18 mouse cellular contexts compared by ENCODE assay signal in the genomic region with DNA sequence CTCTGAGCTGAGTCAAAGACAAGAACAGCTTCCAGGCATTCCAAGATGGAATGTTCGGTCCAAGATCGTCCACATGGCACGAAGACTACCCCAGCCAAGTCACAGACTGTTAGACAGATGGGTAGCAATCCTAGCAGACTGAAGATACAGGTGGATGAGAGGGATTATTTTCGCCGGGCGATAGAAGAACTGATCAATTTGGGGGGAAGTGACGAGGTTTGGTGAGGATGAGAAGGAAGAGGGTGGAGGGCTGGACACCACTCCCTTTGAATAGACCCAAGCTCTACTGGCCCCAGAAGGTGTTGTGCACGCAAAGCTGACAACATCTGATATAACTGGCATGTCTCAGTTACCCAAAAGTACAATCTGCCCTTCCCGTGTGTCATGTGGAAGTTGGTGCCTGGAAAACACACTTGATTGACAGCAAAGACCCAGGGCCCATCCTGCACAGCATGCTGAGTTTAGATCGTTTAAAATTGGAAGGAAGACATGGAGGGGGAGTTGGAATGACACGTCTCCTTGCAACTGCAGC. TPM values are rescaled to one million over a fixed set of nuclear protein-coding genes. Genes with fewer than 3 reads are reported as not detected.
DNase-seq lines count a peak whose midpoint lies in the region; ATAC-seq and TF ChIP-seq lines count a peak whose summit lies in the region.
"Had no signal": no experiment of that assay in that cellular context is flagged by ENCODE, and none has a peak within 500 bp of the region (broad histone marks: within the 10 kb centered on the region; RNA-seq: fewer than 3 reads in every experiment).

No protein-coding gene starts in this region.

- DNase-seq in forebrain, embryonic 11.5 days (ENCODE audit: low spot score): no peak
- DNase-seq in brain, adult 2 months (ENCODE audit: low read depth, low spot score): peak; percentile 88
- peak; percentile 72 for DNase-seq in brain, embryonic 18.5 days (ENCODE audit: low read depth, low spot score)
- peak; percentile 47 to 66 for DNase-seq in layer of hippocampus, adult 2 months (ENCODE audit: low spot score in 2 of 2)
- DNase-seq in gastrocnemius, postnatal 25 days: no peak
- no peak for DNase-seq in adipocyte (ENCODE audit: low spot score)
- DNase-seq: adrenal gland, postnatal 25 days; left cerebral cortex, postnatal 4 days; lung, adult 18-20 months had no signal

- ATAC-seq in forebrain, embryonic 15.5 days (replicated peaks): peak; percentile 71
- ATAC-seq in forebrain, embryonic 11.5 days (replicated peaks; ENCODE audit: low FRiP score): no peak
- ATAC-seq: activated CD4-positive, CD25-positive, alpha-beta regulatory T cell, adult 4 months; intestine, embryonic 16.5 days; Patski had no signal

- TF ChIP-seq CTCF in layer of hippocampus, adult 2 months (conservative IDR thresholded peaks at IDR 0.05): no peak

- H3K36me3 ChIP-seq in forebrain, embryonic 15.5 days: peaks cover 11% of the 10 kb centered on the region; the same call in 1 of the 2 replicates
- no peaks in the 10 kb centered on the region for H3K36me3 ChIP-seq in forebrain, embryonic 11.5 days (ENCODE audit: control insufficient read depth, insufficient read depth, low read length)
- H3K36me3 ChIP-seq: kidney, embryonic 15.5 days had no signal

- H3K9ac ChIP-seq in forebrain, embryonic 15.5 days (replicated peaks): no peak overlapping the region
- no peak overlapping the region for H3K9ac ChIP-seq in forebrain, embryonic 11.5 days (ENCODE audit: low read length)
- H3K9ac ChIP-seq: hindbrain, embryonic 15.5 days; kidney, embryonic 15.5 days had no signal

- no peaks in the 10 kb centered on the region for H3K9me3 ChIP-seq in forebrain, embryonic 15.5 days
- no peaks in the 10 kb centered on the region for H3K9me3 ChIP-seq in forebrain, embryonic 11.5 days (ENCODE audit: control insufficient read depth, low read length)
- H3K9me3 ChIP-seq: hindbrain, embryonic 15.5 days; kidney, embryonic 15.5 days had no signal

- H3K27me3 ChIP-seq in forebrain, embryonic 15.5 days: no peaks in the 10 kb centered on the region
- no peaks in the 10 kb centered on the region for H3K27me3 ChIP-seq in forebrain, embryonic 11.5 days (ENCODE audit: control insufficient read depth, insufficient read depth, low read length)
- H3K27me3 ChIP-seq: hindbrain, embryonic 15.5 days; kidney, embryonic 15.5 days had no signal

- H3K4me1 ChIP-seq in forebrain, embryonic 15.5 days: peaks cover 35% of the 10 kb centered on the region
- no peaks in the 10 kb centered on the region; the same call in 1 of the 2 replicates for H3K4me1 ChIP-seq in forebrain, embryonic 11.5 days (replicated peaks; ENCODE audit: control insufficient read depth, insufficient read depth, low read length)

- WGBS in forebrain, embryonic 15.5 days: 52% methylated on average over 11 of the region's 11 CpGs
- WGBS in forebrain, embryonic 11.5 days: 89% methylated on average over 11 of the region's 11 CpGs

- no peak overlapping the region for H3K4me2 ChIP-seq in forebrain, embryonic 15.5 days (replicated peaks)
- H3K4me2 ChIP-seq in forebrain, embryonic 11.5 days (ENCODE audit: low read depth, low read length, severe bottlenecking): no peak overlapping the region
- H3K4me2 ChIP-seq: heart, embryonic 11.5 days; hindbrain, embryonic 15.5 days; kidney, embryonic 15.5 days had no signal

- peak overlapping the region; percentile 83 for H3K27ac ChIP-seq in forebrain, embryonic 15.5 days (replicated peaks)
- H3K27ac ChIP-seq in forebrain, embryonic 11.5 days (ENCODE audit: low read depth, low read length): no peak overlapping the region
- peak overlapping the region; percentile 83 for H3K27ac ChIP-seq in layer of hippocampus, adult 2 months
- H3K27ac ChIP-seq: hindbrain, embryonic 15.5 days; kidney, embryonic 15.5 days had no signal

- H3K4me3 ChIP-seq in forebrain, embryonic 15.5 days: no peak overlapping the region
- H3K4me3 ChIP-seq in forebrain, embryonic 11.5 days (ENCODE audit: low read depth, low read length): no peak overlapping the region
- no peak overlapping the region for H3K4me3 ChIP-seq in layer of hippocampus, adult 2 months
- H3K4me3 ChIP-seq: erythroblast, embryonic 14.5 days; hindbrain, embryonic 15.5 days; kidney, embryonic 15.5 days had no signal

RNA-seq across cellular contexts. Expression of gene Cntn2, which starts 48.4 kb away (rescaled TPM):
- polyA plus RNA-seq in forebrain, embryonic 15.5 days (2015; fragmentation: Nextera tagmentation; extraction: Ambion mirVana): 117 and 137 TPM in 2 replicates
- 15.3 and 16.9 TPM in 2 replicates for polyA plus RNA-seq in forebrain, embryonic 11.5 days (2014; fragmentation: Nextera tagmentation; extraction: Ambion mirVana)
- total RNA-seq in layer of hippocampus, adult 2 months (2021): 10 to 100 TPM; 71.8 to 73.9 TPM
- under 1 TPM; 0.05 to 0.35 TPM for total RNA-seq in gastrocnemius, postnatal 25 days (2021)
- total RNA-seq: adrenal gland, postnatal 25 days; megakaryocyte-erythroid progenitor cell, adult 5-6 weeks had no signal
- polyA plus RNA-seq: activated CD4-positive, CD25-positive, alpha-beta regulatory T cell, adult 4 months had no signal

Comparison
In these comparisons a context has a peak if more than half of its experiments do, and no peak if none do; other contexts are left out.
1. DNase-seq: peak in brain, adult 2 months (single experiment), brain, embryonic 18.5 days (single experiment) and layer of hippocampus, adult 2 months (2 of 2); none in forebrain, embryonic 11.5 days (single experiment), gastrocnemius, postnatal 25 days (single experiment) and adipocyte (single experiment).
2. RNA of gene Cntn2, which starts 48.4 kb away (total RNA-seq): 71.8 to 73.9 TPM in layer of hippocampus, adult 2 months; 0.05 to 0.35 TPM in gastrocnemius, postnatal 25 days; every median in the first group is over 10 times any median in the second.